Mouse (Mus musculus) granulocyte monocyte progenitor cell, adult 5-6 weeks (primary cell): ENCODE data around the gene E2f8. TPM values are rescaled to one million over a fixed set of nuclear protein-coding genes. Genes with fewer than 3 reads are reported as not detected.

Experiments used
- ATAC-seq: replicated peaks from 2 replicates; pipeline ENCODE4 v1.8.0; 2016; ENCODE audit warnings: mild to moderate bottlenecking, moderate TSS enrichment, inconsistent platforms; ENCODE audit not compliant: poor library complexity, severe bottlenecking
- total RNA-seq, 2 experiments: library from RNA; stranded (forward) in 1 of 2; stranded (reverse) in 1 of 2; fragments of 200-712, 200-1000 nt in 1 of 2; fragments of >200 nt in 1 of 2; fragmentation: Nextera tagmentation in 1 of 2; gene quantifications; 2 replicates each; pipeline ENCODE4 v1.2.3; 2014 to 2017

E2f8 gene
- 92.7 and 99.0 TPM in 2 replicates for total RNA-seq (2014; fragmentation: Nextera tagmentation)
- 29.6 and 41.6 TPM in 2 replicates for total RNA-seq (2017)

DNA sequence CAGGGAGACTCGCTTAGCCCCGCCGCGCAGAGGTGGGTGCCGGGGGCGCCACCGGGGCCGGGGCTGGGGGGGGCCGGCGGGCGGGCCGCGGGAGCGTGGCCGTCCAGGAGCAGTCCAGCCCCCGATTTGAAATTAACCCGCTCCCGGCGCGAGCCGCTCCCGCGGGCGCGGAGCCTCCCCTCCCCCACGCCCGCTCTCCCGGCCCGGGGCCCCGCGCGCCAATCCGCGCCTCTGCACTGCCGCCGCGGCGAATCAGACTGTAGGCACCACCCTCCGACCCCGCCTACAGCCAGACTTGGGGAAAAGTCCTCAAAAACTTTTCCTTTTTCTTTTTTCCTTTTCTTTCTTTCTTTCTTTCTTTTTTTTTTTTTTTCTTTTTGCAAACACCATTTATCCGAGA is at the start of gene E2f8:
E2f8 (minus strand) TSS at position 111 of the 400 bp plus-strand sequence.
- peak; percentile 29 for ATAC-seq

DNA sequence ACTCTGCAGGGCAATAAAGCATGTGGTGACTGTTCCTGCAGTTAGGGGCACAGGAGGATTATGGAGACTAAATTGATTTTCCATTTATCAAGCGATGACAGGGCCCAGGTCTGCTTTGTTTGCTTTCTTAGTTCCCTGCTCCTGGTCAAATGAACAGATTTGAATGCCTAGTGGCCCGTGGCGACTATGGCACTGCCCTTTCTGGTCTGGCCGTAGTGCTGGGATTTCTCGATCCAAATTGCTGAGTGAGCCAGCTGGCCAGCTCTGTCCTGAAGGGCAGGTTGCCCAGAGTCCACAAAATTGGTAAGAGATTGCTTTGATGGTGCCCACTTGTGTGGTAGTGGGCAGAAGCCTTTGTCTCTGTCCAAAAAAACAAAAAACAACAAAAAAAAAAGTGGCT is 49.0 kb upstream of the E2f8 start:
- ATAC-seq: no peak

DNA sequence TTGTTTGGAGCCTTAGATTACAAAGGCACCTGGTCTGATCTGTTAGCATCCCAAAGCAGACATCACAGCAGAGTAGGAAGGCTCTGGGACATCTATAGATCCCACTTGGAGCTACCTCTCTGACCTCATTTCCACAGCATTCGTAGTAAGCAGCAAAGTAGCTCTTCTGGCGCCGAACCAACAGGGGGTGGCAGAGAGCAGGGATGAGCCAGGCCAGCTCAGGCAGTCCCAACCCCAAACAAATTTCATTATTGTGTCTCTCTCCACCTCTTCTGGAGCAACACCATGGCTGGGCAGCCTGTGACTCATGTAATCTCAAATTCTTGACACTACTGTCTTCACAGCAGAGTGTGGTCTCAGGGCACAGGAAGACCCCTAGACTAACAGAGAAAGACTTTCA is 47.0 kb upstream of the E2f8 start:
- peak; percentile 82 for ATAC-seq

DNA sequence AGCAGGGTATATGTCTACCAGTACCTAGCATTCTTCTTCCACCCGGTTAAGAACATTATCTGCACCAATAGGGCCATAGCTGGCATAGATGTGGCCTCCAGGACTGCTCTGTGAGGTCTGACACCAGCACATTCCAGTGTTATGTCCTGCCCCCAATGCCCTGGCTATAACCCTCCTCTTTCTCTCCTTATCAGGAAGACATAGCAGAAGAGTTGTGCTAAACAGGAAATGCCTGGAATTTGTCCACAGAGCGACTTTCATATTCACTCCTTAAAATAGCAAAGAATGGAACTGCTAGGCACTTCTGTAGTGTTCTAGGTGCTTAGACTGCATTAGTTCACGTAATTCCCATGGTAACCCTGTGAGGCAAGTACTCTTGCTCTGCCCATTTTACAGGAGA is 43.8 kb upstream of the E2f8 start:
- ATAC-seq: no peak

DNA sequence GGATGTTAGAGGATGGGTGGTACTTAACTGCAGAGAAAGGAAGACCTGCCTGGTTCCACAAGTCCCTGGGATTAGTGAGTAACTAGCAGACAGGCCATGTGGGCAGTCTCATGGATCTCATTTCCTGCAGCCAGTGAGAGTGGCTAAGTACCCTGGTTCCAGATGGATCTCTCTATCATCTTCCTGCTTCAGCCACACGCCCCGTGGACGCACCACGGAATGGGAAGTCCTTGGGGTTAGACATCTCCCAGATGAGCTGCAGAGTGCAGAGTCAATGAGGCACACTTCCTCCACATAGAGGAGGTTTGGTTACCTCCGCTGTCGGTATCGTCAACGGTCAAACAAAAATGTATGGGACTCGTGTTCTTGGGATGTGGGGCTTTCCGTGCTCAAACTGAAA is 42.2 kb upstream of the E2f8 start:
- ATAC-seq: peak; percentile 63

DNA sequence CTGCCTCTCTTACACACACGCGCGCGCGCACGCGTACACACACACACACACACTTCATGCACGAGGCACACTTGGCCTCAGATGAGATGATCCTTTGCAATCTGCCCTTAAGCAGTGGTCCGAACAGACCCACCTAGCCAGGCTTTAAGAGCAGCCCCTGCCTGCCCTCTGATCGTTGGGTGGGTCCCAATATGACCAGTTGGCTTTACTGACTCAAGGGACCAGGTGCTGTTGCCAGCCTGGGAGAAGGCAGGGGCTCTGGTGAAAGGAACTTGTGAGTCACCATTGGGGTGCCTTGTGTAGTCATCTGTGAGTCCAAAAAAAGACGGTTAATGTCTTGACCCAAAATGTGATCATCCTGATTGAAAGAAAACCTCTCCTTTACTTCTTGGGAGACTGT is 37.0 kb upstream of the E2f8 start:
- no peak for ATAC-seq

DNA sequence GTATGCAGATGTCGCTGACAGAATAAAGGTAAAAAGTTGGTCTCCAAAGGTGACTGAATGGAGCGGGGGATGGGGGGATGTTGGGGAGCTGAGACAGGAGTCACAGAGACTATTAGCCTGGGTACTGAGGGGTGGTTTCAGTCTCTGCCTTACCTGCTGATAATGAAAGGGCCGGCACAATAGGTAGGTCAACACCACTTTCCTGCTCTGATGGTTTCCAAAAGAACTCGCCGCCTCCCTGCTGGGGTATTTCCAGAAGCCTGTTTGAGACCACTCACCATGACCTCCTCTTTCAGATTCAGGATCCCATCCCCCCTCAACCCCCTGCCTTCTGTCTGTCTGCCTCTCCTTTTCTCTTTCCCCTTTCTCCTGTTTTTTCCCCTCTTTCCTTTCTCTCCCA is 36.6 kb upstream of the E2f8 start:
- no peak for ATAC-seq

DNA sequence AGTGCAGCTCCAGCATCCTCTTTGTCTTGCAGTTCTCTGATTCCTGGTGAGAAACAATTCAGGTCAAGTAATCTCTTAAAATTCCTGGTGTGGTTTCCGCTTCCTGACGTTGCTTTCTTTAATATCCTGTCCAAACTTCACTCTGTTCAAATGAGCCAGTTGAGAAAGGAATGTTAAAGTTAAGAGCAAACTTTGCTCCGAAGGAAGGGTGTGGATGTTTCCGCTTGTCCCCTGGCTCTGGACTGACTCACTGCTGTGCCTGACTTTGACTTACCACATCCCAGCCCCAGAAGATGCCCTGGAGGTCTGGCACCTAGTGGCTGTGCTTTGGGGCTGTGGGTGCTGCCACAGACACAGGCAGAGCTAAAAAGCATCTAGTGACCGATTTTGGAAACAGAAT is 36.1 kb upstream of the E2f8 start:
- no peak for ATAC-seq

DNA sequence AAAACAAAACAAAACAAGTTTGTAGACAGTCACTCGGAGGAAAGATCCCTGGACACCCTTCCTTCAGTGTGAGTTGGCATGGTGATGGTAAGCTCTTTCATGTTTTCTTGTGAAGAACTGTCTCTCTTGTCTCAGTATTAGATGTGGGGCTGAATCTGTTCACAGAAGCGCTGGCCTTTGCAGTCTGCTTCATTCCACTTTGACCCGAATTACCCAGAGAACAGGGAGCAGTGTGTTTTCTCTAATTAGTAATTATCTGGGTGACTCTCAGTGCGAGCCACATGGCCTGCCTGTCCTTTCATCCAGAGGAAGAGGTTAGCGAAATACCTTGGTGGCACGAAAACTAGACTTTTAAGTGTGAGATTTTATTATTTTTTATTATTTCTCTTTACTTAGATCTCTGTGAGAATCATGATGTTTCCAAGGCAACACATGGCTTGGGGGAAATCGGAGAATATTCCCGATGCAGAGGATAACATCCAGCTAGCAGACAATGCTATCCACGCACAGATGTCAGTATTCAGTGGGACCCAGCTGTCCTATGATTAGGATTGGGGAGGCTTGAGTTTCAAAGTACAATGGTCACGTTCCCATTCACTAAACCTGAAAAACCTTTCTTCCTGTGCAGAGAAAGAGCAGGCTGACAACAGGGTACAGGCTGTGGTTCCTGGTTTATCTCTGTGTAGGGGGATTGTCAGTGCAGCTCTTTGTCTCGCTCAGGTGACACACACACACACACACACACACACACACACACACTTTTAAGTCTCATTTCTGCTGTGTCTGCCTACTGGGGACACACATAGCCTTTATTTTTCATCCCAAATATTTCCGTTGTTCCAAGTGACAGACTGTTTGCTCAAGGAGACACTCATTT is 33.5 kb upstream of the E2f8 start:
- no peak for ATAC-seq

DNA sequence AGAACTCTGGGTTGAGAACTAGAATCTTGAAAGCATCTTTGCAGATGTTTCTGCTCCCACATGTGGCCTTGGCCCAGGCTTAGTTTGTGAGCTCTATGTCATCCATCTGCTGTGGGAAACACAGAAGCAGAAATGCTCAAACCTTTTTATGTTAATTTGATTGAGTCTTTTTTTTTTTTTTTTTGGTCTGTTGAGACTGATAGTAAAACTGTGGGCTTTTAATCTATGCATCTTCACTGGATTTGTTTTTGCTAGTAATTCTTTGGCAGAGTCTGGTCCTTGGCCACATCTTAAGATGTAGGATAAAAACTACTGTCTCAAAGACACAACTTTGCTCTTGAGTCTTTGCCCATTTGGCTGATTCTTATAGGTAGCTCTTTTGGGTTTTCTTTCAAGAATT is 29.8 kb upstream of the E2f8 start:
- no peak for ATAC-seq

DNA sequence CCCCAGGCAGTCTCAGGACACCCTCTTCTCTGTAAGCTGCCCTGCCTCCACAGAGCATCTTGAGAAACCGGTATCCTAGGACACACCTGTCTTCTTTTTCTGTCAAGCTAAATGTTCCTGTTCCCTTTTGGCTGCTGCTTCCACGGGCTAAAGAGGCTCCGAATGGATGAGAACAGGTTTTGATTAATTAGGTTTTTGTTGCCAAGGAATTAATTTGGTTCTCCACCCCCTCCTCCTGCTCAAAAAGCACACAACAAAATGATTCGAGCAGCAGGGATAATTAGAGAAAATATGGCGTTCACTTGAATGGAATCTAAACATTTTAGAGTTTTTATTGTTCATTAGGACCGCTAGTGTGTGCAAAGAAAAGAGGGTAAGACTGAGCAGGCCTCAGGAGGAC is 28.9 kb upstream of the E2f8 start:
- ATAC-seq: no peak

DNA sequence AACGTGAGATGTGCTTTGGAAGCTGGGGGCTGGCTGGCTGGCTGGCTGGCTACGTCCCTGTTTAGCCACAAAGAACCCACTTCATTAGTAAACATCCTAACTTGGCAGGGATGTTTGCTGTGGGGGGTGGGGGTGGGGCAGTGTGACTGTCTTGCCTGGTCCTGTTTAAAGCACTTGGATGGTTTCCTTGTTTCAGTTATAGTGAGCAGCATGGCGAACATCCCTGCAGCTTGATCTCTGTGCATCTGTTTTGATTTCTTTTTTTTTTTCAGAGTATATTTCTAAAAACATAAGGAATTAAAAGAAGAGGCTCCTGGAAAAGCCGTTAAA is 27.9 kb upstream of the E2f8 start:
- ATAC-seq: peak; percentile 21

DNA sequence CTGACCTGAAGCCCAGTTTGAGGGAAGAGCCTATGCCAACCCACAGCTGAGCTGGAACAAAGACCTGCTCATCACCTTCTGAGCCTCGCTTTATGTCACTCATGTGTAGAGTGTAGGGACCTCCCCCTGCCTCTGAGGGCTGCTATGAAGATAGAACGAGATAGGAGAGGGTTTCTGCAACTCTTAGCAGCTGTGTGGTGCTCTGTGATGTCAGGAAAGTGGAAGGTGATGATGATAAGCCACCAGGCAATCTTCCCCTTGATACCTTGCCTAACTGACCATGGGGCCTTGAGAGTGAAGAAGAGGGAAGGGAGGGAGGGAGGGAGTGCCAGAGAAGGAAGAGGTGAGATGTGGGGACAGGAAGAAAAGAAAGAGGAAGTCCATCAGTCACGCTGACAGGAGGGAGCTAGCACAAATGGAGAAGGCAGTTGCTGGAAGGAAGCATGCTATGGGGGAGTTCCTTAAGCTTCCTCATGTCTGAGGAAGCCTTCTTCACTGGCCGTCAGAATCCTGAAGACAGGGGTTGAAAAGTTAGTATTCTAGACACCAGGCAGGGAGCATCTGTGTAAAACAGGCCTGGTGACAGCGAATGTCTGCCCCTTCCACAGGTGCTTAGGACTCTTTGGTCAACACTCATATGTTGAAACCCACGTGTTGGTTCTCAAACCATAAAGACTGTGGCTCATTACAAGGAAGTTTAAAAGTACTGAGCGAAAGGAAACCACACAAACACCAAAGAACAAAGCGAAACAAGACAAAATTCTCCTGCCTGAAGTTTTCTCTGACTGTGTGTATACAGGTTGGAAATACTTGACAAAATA is 27.3 kb upstream of the E2f8 start, which contains the start of gene Nav2:
Nav2 (plus strand) TSS at position 196 of the 821 bp plus-strand sequence.
- peak; percentile 90 for ATAC-seq

DNA sequence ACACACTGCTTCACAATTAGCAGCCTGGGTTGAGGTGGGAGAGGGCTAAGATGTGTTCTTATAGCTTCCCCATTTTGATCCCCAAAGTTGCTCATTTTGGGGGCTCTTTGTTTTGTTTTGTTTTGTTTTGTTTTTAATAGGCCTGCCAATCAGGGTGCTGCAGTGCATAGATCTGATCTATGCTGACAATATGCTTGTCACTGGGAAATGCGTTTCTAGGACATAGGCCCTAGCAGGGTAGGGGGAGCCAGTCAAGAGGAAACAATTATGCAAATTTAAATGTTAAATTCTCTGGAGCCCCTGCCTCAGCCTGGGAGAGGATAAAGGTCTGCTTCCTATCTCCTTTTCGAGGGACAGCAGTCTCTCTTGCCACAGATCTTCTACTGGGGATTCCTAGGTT is 21.1 kb upstream of the E2f8 start:
- ATAC-seq: no peak

DNA sequence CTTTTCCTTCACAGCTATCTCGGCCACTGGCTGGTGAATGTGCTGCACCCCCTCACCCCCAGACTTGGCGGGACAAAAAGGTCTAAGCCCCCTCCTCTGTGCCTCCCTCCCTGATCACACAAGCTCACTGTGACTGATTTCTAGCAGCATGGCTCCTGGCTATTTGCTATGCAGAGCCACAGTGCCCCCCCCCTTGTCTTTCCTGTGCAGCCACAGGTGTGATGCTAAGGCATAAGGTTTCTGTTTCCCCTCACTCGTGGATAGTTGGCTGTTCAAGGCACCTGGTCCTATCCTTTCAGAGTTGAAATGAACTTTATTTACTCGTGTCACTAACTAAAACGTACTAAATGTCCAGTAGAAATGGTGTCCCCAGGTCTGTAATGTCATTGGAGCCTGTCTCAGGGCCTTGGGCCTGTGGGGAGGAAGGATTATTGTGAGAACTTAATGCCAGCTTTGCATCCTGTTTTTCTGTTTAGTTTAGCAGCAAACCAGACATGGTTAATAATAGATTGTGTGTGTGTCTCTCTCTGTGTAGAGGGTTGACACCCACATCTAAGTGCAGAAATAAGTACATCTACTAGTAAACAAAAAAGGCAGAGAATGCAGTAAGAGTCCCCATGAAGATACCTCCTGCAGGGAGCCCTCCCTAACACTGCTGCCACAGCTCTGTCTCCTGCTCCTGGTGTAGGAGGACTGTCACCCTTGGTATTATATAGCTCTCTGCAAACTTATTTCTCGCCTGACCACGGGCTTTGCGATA is 19.2 kb upstream of the E2f8 start:
- ATAC-seq: peak; percentile 1; the same call in 1 of the 2 replicates

DNA sequence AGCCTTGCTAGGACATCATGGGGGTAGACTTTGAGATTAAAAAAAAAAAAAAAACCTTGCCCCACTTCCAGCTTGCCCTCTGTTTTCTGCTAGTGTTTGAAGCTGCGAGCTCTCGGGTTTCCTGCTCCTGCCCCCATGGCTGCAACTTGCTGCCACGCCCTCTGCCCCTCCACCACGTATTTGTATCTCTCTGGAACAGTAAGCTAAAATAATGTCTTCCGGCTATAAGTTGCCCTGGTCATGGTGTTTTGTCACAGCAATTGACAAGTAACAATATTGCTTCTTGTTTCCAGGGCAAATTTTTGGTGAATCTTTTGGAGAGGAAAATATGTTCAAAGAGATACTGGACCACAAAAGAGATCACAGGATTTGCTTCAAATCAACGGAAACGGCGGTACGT is 17.0 kb upstream of the E2f8 start:
- no peak for ATAC-seq

DNA sequence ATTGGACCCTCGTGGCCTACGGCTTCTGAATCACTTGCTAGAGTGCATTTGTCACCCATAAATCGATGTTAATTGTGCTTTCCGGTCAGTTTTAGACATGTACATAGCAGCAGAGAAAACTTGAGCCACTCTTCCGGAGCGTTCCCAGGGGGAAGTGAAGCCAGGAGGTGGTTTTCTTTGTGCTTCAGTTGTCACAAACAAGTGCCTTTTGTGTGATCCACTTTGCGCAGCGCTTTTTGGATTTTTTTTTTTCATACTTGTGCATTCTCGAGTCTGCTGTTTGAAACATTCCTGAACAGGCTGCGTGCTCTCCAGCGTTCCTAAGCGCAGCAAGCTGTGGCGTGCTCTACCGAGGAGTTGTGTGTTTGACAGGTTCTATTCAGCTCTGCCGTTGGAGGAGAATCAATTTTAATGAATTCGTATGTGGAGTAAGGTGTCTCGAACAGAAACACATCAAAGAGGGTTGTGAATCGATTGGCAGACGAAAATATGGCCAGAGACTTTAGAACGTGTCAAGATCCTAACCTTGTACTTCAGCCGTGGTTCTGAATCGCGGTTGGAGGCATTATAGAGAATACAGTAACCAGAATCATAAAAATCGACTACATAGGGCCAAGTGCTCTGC is 16.3 kb upstream of the E2f8 start:
- ATAC-seq: no peak

DNA sequence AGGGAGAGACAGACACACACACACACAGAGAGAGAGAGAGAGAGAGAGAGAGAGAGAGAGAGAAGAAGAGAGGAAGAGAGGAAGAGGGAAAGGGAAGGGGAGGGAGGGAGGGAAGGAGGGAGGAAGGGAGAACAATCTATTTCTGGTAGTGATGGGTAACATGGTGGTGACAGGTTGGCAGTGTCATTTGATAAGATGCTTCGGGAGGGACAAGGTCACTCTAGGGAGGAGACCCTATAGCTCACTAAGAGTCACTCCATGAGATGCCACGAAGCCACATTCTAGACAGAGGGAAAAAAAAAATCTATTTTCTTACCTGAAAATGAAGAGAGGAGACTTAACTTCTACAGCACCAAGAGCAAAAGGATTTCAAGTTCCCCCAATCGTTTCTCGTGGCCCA is 14.7 kb upstream of the E2f8 start:
- no peak for ATAC-seq

DNA sequence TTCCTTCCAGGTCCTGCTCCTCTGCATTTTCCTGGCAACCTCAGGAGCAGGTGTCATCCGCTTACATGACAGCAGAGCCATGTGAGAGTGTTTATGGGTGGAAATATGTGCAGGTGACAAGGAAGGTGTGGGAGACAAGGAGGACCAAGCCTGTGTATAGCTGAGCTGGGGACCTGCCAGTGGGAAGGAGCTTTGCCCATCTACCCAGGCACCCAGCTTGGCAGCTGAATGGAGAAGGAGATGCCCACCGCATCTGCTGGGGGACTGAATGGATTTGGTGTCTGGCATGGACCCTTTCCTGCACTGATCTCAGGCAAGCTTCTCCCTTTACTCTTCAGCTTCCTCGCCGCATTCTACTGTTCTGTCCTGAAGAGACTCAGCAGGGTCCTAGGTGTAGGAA is 14.1 kb upstream of the E2f8 start:
- no peak for ATAC-seq

DNA sequence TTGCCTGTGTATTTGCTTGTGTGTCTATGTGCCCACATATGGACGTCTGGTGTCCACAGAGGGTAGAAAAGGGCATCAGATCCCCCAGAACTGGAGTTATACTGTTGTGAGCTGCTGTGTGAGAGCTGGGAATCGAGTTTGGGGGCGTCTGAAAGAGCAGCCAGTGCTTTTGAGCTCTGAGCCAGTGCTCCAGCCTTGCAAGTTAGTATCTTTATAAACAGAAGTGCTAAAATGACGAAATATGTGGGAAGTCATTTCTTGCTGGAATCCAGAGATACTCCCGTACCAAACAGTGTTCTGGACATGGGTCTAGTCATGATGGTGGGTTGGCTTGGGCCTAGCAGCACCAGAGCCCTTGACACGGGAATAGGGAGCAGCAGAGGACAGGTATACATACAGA is 13.4 kb upstream of the E2f8 start:
- ATAC-seq: no peak
